Mouse (Mus musculus) embryonic stem cell, embryonic (primary cell): Measurements from ENCODE around the gene Deup1.

ENCODE experiments used
- CTCF ChIA-PET, 4 experiments: fragments of 300-600 bp in 2 of 4; fragments of 350-600 bp in 2 of 4; sonication (Branson Sonifier 250); formaldehyde crosslinking; loops; one replicate each; lab custom pipeline; 2022; ENCODE audit warnings: inconsistent platforms in 2 of 4; lab: Charles Lee
- POLR2A ChIA-PET, 4 experiments: fragments of 300-600 bp in 2 of 4; fragments of 350-600 bp in 2 of 4; sonication (Branson Sonifier 250); formaldehyde crosslinking; loops; one replicate each; lab custom pipeline; 2022; ENCODE audit warnings: antibody characterized with exemption in 4 of 4, inconsistent platforms in 1 of 4; lab: Charles Lee

Deup1 gene

GRCm38 (mm10) chr9:15627785-15628287, at the start of gene Deup1:
Gene Deup1, minus strand, starts transcription at chr9:15627933.
- POLR2A ChIA-PET: interaction anchor here in 1 of 4 experiments (1.2 kb wide), 1 partner anchor 12 kb away, joined by 7 read pairs; no protein-coding TSS in a partner anchor
- CTCF ChIA-PET: interaction anchor here in 1 of 4 experiments (0.7 kb wide), 1 partner anchor 92 kb away, joined by 3 read pairs; no protein-coding TSS in a partner anchor

DNA sequence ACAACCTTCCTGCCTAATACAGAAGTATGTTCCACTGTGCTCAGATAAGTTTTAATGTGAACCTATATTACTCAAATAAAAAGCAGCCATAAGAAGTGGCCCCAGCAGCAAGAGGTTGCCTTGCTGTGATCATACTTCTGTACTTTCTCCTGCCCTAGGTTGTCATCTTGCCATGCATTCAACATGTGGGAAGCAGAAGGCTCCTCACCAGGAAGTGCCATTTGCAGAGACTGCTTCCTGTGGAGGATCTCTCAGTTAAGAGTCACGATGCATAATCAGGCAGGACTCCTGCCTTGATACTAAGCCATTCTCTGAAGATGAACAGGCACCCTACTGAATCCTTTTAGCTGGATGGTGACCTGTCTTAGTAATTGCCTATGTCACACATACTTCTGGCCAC, 44.5 kb upstream of the Deup1 start:
- POLR2A ChIA-PET: no interaction called here
- CTCF ChIA-PET: no interaction called here

DNA sequence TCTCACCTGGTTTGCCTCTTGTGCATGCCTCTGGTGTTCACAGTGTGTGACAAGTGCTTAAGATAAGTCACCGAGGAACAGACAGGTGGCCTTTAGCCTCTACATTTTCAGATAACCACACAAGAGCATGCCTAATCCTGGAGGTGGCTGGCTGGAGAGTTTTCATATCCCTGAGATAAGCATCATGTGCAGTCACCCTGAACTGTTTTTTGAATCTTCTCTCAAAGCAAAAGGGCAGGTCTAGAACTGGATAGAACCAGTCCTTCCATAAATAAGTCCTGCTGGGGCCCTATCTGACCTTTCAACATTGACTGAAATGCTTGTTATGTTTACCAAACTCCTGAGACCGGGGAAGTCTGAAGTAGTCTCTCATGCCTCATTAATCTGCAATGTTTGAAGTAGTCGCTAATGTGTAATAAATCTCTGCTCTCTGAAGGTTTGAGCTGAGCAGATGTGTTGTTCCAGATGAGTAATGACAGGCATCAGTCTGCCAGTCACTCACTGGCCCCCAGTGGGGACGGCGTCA, 42.3 kb upstream of the Deup1 start:
- ChIA-PET POLR2A (no interaction called here), CTCF (no interaction called here)

DNA sequence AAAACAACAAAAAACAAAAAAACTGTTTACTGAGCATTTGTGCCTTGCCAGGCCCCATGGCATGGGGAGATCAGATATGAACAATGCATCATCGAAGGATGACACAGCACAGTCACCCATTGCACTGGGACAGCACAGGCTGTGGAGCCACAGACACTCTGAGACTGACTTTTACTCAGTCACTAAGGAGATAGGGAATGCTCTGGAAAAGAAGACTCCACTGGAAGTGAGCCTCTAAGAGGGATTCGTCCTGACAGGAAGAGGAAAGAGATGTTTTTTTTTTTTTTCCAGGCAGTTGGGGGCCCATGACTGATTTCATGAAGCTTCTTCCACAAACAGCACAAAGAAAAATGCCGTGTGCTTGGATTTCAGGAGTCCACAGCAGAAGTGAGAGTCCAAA, 41.7 kb upstream of the Deup1 start:
- ChIA-PET POLR2A (no interaction called here), CTCF (no interaction called here)

GRCm38 (mm10) chr9:15664606-15665005, 36.9 kb upstream of the Deup1 start:
- ChIA-PET CTCF (interaction anchor here in 1 of 4 experiments (1.2 kb wide), 1 partner anchor 21 kb away, joined by 4 read pairs; no protein-coding TSS in a partner anchor), POLR2A (no interaction called here)

GRCm38 (mm10) chr9:15659069-15659468, 31.3 kb upstream of the Deup1 start:
- ChIA-PET POLR2A (no interaction called here), CTCF (no interaction called here)

GRCm38 (mm10) chr9:15658236-15658785, 30.6 kb upstream of the Deup1 start:
- ChIA-PET POLR2A (no interaction called here), CTCF (interaction anchor here in 1 of 4 experiments (0.7 kb wide), 1 partner anchor 262 kb away, joined by 6 read pairs; no protein-coding TSS in a partner anchor)

DNA sequence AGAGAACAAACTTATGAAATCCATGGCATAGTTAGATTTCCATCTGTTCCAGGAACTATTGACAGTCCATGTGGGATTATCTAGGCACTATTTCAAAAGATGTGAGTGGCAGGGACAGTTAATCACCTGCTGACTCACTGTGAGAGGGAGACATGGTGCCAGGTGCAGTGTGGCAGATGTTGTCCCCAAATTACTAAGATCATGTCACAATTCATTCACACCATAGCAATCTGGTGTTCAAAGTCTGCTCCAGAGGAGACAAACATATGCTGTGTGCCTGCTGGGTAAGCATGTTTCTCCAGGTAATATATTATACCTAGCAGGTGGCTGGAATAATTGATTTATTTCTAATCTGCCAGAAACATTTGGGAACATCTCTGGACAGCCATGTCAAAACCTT, 25.3 kb upstream of the Deup1 start:
- ChIA-PET CTCF (no interaction called here), POLR2A (no interaction called here)

DNA sequence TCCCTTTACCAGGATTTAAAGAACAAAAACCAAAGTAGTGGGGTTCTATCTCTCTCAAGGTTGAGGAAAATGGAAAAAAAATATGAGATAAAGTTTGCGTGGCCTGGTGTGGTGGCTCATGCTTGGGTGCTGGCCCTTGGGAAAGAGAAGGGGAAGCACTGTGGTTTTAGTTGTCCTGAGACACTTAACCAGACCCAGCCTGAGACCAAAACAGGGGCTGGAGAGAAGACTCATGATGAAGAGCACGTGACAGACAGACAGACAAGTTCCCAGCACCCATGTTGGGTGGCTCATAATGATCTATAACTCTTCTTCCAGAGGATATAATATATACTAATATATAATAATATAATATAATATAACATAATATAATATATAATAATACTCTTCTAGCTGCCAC, 22.2 kb upstream of the Deup1 start:
- POLR2A ChIA-PET: no interaction called here
- CTCF ChIA-PET: no interaction called here

DNA sequence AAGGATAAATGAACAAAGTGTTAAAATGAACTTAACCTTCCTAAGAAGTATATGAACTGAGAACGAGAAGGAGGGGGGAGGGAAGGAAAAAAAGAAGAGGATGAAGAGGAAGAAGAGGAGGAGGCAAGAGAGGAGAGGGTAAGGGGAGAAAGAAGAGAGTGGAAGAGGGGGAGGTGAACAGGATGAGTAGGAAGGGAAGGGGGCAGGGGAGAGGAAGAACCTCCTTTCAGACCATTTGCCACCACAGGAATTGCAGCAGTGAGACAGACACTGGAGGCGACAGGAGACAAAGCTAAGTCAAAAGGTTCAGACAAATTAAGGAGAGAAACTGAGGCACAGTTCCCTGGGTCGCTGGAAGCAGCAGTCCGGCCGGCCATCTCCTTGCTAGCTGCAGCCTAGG, 349 bp downstream of the Deup1 start:
- ChIA-PET POLR2A (interaction anchor here in 1 of 4 experiments (1.2 kb wide), 1 partner anchor 13 kb away, joined by 7 read pairs; no protein-coding TSS in a partner anchor), CTCF (interaction anchor here in 1 of 4 experiments (0.7 kb wide), 1 partner anchor 91 kb away, joined by 3 read pairs; no protein-coding TSS in a partner anchor)

GRCm38 (mm10) chr9:15624739-15625138, 3.0 kb downstream of the Deup1 start:
- ChIA-PET CTCF (no interaction called here), POLR2A (no interaction called here)

- POLR2A ChIA-PET: no interaction called here
These were observed 8.0 kb downstream of the Deup1 start for GRCm38 (mm10) chr9:15619767-15620166.

DNA sequence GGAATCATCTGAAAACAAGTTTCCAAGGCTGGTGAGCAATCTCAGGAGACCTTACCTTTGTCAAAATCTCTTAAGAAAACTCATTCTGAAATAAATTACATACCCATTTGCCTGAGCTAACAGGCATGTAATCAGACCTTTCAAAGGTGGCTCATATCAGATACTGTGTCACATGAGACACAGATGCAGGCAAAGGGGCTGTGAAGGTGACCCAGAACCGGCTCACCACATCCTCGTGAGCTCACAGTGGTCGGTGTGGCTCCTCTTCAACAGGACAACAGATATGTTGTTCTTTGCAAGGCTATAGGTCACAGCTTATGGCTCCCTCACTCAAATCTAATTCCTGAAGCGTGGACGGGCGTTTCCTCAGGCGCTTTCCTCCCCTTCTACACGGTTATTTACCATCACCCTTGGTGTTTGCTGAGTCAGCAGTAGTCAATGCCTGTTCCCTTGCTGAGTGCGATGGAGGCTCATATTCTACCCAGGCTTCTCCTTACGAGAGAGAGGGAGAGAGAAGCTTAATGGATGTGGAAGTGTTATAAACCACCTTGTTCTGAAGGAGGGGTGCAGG, 8.6 kb downstream of the Deup1 start:
- POLR2A ChIA-PET: no interaction called here
- CTCF ChIA-PET: no interaction called here

More at GRCm38 (mm10) chr9:15619767-15620166, 8.0 kb downstream of the Deup1 start:
- CTCF ChIA-PET: no interaction called here

GRCm38 (mm10) chr9:15617061-15617460, 10.7 kb downstream of the Deup1 start:
- CTCF ChIA-PET: no interaction called here
- POLR2A ChIA-PET: no interaction called here

- POLR2A ChIA-PET: no interaction called here
- CTCF ChIA-PET: no interaction called here
These were observed 11.3 kb downstream of the Deup1 start for GRCm38 (mm10) chr9:15616471-15616870.

DNA sequence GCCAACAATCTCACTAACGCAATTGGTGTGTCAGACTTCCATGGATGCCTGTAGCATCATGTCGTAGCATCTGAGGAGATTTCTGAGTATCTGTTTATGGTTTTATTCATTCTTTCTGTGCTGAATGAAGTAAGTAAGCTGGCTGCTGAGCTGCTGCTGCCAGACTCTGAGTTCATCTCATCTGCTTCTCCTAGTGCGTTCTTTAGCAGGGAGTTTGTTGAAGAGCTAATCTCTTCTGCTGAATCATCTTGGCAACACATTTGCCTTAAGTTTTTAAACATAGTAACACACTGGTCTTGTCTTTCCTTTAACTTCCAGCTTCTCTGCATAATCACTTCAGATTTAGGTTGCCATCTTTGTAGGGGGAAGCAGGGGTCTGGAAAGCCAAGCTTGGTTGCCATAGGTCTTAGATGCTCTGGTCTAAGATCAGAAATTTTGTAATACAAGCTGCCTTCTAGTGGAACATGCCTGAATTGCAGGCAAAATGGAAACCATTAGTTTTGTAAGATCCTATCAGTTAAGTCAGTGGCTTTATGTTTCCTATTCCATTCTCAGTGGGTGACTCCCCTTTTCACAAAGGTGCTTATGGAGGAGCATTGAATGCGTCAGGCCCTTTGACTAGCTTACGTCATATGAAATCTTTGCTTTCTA, 18.3 kb downstream of the Deup1 start:
- CTCF ChIA-PET: interaction anchor here in 1 of 4 experiments (0.7 to 0.8 kb wide), 2 partner anchors 15 to 243 kb away, joined by 3 to 6 read pairs; no protein-coding TSS in a partner anchor

GRCm38 (mm10) chr9:15607601-15608000, 20.1 kb downstream of the Deup1 start:
- CTCF ChIA-PET: no interaction called here
- POLR2A ChIA-PET: no interaction called here

More for the DNA sequence above, 18.3 kb downstream of the Deup1 start:
- POLR2A ChIA-PET: interaction anchor here in 1 of 4 experiments (0.8 kb wide), 1 partner anchor 252 kb away, joined by 3 read pairs; the partner anchor contains the start of gene Cep295

DNA sequence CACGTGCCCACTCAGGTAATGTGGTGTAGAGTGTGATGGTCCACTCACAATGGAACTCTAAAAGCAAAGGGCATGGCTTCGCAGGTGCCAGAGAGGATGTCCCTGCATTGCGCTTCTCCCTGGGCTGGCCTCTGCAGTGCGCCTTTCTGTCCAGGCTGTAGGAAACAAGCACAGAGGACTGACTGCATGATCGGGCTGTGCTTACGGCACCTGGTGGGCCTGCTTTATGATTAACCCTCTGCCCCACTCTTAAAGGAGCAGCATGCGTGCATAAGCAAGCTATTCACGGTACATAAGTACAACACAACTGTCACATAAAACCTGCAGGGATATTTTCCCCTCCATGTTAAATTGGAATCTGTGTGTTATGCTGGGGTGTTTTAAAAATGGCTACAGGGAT, 24.6 kb downstream of the Deup1 start:
- ChIA-PET CTCF (no interaction called here), POLR2A (interaction anchor here in 1 of 4 experiments (0.5 kb wide), 1 partner anchor 795 kb away, joined by 4 read pairs; no protein-coding TSS in a partner anchor)

DNA sequence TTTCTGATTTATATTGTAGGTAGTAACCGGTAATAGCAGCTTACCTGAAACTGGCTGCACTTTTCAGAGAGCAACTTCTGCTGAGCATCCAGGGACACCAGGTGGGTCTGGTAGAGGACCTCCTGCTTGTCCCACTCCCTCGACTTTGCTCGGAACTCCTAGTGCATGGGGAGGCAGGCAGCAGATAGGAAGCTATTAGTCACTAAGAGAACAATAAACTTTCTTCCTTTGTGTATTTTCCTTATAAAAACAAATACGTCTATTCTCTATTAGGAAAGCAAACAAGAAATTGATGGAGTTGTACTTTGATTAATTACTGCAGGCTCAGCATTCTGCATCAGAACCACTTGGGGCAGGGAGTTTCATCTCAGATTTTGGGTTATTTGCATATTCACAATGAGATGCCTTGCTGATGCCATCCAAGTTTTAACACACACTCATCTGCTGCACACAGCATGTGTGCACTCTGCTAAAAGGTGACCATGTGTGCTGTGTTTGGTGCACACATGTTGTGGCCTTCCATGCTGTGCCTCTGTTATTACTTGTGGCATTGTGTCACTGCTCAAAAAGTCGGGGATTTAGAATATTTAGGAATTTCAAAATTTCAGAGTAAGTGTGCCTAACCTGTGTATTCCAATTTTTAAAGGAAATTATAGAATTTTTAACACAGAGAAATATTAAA, 26.7 kb downstream of the Deup1 start:
- ChIA-PET POLR2A (no interaction called here), CTCF (no interaction called here)
